Mouse (Mus musculus) ES-Bruce4 (cell line): ENCODE measurements around the gene Siah2.

Source experiments
- CTCF ChIP-seq: IDR thresholded peaks from one replicate; pipeline ENCODE4 v1.8.1; 2011; ENCODE audit warnings: low read depth, low read length
- POLR2A ChIP-seq: IDR thresholded peaks from one replicate; pipeline ENCODE4 v1.8.1; 2011; ENCODE audit warnings: low read length; ENCODE audit not compliant: insufficient read depth

DNA sequence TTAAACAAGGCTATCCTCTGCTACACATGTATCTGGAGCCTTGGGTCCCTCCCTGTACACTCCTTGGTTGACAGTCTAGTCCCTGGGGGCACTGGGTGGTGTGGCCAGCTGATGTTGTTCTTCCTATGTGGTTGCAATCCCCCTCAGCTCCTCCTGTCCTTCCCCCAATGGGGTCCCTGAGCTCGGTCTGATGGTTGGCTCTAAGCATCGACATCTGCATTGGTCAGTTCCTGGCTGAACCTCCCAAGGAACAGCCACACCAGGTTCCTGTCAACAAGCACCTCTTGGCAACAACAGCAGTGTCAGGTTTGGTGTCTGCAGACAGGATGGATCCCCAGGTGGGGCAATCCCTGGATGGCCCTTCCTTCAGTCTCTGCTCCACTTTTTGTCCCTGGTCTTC lies 47.3 kb upstream of the Siah2 start:
- TF ChIP-seq CTCF: no peak
- no peak for TF ChIP-seq POLR2A
